Mouse (Mus musculus) liver, postnatal 0 days (tissue): ENCODE data around the gene Dao.

Source experiments
- CTCF ChIP-seq: sonication (generic); IDR thresholded peaks from 2 replicates; pipeline ENCODE4 v1.5.1; 2016; ENCODE audit warnings: antibody characterized with exemption, low read depth
- EP300 ChIP-seq: IDR thresholded peaks from 2 replicates; pipeline ENCODE4 v1.6.1; 2016; ENCODE audit warnings: antibody characterized with exemption, low read depth, mild to moderate bottlenecking

GRCm38 (mm10) chr5:114040508-114040907 is 37.0 kb downstream of the Dao start:
- no peak for TF ChIP-seq CTCF
- TF ChIP-seq EP300, result no peak
